In the genomic region with DNA sequence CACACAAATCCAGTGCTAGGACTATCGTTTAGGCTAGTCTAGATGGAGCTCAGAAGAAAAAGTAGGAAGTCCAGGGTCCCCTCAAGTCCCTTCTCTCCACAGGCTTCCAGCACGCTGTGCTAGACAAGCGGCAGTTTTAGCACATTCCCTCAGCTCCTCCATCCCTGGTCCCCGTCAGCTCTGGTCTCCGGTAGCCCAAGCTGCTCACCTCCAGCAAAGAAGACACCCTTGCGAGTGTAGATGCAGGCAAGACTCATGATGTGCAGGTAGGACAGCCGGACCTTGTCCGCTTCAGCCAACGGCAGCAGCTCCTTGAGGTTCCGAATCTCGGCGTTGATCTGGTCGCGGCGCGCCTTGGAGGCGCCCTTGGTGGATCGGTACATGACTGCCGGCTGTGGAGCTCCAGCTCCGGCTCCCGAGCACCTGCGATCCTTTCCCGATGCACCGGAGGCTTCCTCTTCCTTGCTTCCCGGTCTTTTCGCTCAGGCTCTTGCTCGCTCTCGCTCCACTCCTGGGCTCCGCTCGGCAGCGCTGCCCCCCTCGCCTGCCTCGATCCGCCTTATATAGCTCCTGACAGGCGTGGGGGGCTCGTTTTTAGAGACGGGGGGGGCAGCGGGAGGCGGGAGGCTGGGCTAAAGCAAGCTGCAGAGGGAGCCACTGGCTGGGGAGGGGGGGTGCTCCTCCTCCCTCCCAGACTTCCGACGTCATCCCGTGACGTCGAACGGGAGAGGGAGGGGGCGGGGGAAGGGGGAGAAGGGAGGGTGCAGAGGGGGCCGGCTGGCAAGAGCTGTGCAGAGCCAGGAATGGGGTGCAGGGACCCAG, we compare ENCODE assay signal across 8 mouse cellular contexts. TPM values are rescaled to one million over a fixed set of nuclear protein-coding genes. Genes with fewer than 3 reads are reported as not detected.
DNase-seq lines count a peak whose midpoint lies in the region; ATAC-seq lines count a peak whose summit lies in the region.

No protein-coding gene starts in this region.

- peaks cover 48% of the 10 kb centered on the region for H3K4me1 ChIP-seq in heart, embryonic 13.5 days
- no peaks in the 10 kb centered on the region for H3K4me1 ChIP-seq in kidney, embryonic 16.5 days (ENCODE audit: insufficient read depth, low read length)

- intact Hi-C loops in left cerebral cortex, postnatal 10 days (cut with DNase I) = no loop called here

- H3K9ac ChIP-seq in heart, embryonic 13.5 days = no peak overlapping the region
- H3K9ac ChIP-seq in kidney, embryonic 16.5 days (replicated peaks; ENCODE audit: low read length) = no peak overlapping the region

- no peak for ATAC-seq in heart, embryonic 13.5 days (ENCODE audit: extremely low read depth, insufficient number of reproducible peaks, low FRiP score, low TSS enrichment)
- no peak for ATAC-seq in kidney, embryonic 16.5 days (ENCODE audit: low FRiP score, low TSS enrichment)

- H3K4me3 ChIP-seq in heart, embryonic 13.5 days = no peak overlapping the region
- H3K4me3 ChIP-seq in kidney, embryonic 16.5 days (ENCODE audit: low read length) = no peak overlapping the region

- DNase-seq in heart, adult 18-20 months = no peak
- peak; percentile 67 to 79 for DNase-seq in frontal cortex, postnatal 14 days (ENCODE audit: low spot score in 2 of 2)
- DNase-seq in left cerebral cortex, postnatal 10 days (ENCODE audit: extremely low spot score in 1 of 2, low spot score in 2 of 2) = peak; percentile 74 to 85
- DNase-seq in right cerebral cortex, postnatal 10 days (ENCODE audit: low spot score in 2 of 2) = peak; percentile 91 to 92
- no peak for DNase-seq in spleen, postnatal 4 days (ENCODE audit: low spot score in 2 of 2)
- DNase-seq in embryo, embryonic 10 days (ENCODE audit: low spot score) = no peak

- peak overlapping the region; percentile 62 for H3K4me2 ChIP-seq in heart, embryonic 13.5 days
- no peak overlapping the region for H3K4me2 ChIP-seq in kidney, embryonic 16.5 days (replicated peaks; ENCODE audit: low read depth, low read length)

- peaks cover 71% of the 10 kb centered on the region for H3K27me3 ChIP-seq in heart, embryonic 13.5 days (replicated peaks)
- peaks cover 44% of the 10 kb centered on the region for H3K27me3 ChIP-seq in kidney, embryonic 16.5 days (ENCODE audit: insufficient read depth, low read length)

- WGBS in heart, embryonic 13.5 days = 15% methylated on average over 47 of the region's 47 CpGs
- WGBS in kidney, embryonic 16.5 days = 19% methylated on average over 47 of the region's 47 CpGs

- H3K36me3 ChIP-seq in heart, embryonic 13.5 days = peaks cover 6% of the 10 kb centered on the region; the same call in 1 of the 2 replicates
- H3K36me3 ChIP-seq in kidney, embryonic 16.5 days (ENCODE audit: insufficient read depth, low read length) = no peaks in the 10 kb centered on the region

- no peaks in the 10 kb centered on the region for H3K9me3 ChIP-seq in heart, embryonic 13.5 days
- H3K9me3 ChIP-seq in kidney, embryonic 16.5 days (ENCODE audit: low read length) = no peaks in the 10 kb centered on the region

- no peak overlapping the region for H3K27ac ChIP-seq in heart, embryonic 13.5 days (replicated peaks)
- no peak overlapping the region for H3K27ac ChIP-seq in kidney, embryonic 16.5 days (ENCODE audit: low read length)

RNA-seq across cellular contexts. Expression of a gene that starts 0.5 kb away (rescaled TPM):
- 0.09 TPM in 2 replicates for polyA plus RNA-seq in heart, embryonic 13.5 days (2015; fragmentation: Nextera tagmentation; extraction: Ambion mirVana)
- under 1 TPM in 1 of 2 experiments, not detected in 1; 0.10 TPM for total RNA-seq in heart, adult 18-20 months (2021)
- total RNA-seq in left cerebral cortex, postnatal 10 days (2021) = 10 to 100 TPM in 1 of 2 experiments, 1 to 10 TPM in 1; 9.1 to 10.8 TPM
- not detected in 2 replicates for polyA plus RNA-seq in kidney, embryonic 16.5 days (2015; fragmentation: Nextera tagmentation; extraction: Ambion mirVana)

RNA-seq across cellular contexts. Expression of a gene that starts 27.7 kb away (rescaled TPM):
- polyA plus RNA-seq in heart, embryonic 13.5 days (2015; fragmentation: Nextera tagmentation; extraction: Ambion mirVana) = 85.2 and 101 TPM in 2 replicates
- total RNA-seq in heart, adult 18-20 months (2021) = 10 to 100 TPM; 67.7 to 86.0 TPM
- total RNA-seq in left cerebral cortex, postnatal 10 days (2021) = 10 to 100 TPM; 60.8 to 61.0 TPM
- 102 and 106 TPM in 2 replicates for polyA plus RNA-seq in kidney, embryonic 16.5 days (2015; fragmentation: Nextera tagmentation; extraction: Ambion mirVana)

RNA-seq across cellular contexts. Expression of a gene that starts 34.0 kb away (rescaled TPM):
- polyA plus RNA-seq in heart, embryonic 13.5 days (2015; fragmentation: Nextera tagmentation; extraction: Ambion mirVana) = 8.5 and 9.4 TPM in 2 replicates
- total RNA-seq in heart, adult 18-20 months (2021) = 1 to 10 TPM; 6.9 to 8.8 TPM
- total RNA-seq in left cerebral cortex, postnatal 10 days (2021) = 10 to 100 TPM; 22.0 to 24.1 TPM
- 6.4 and 7.1 TPM in 2 replicates for polyA plus RNA-seq in kidney, embryonic 16.5 days (2015; fragmentation: Nextera tagmentation; extraction: Ambion mirVana)

RNA-seq across cellular contexts. Expression of a gene that starts 46.7 kb away (rescaled TPM):
- polyA plus RNA-seq in heart, embryonic 13.5 days (2015; fragmentation: Nextera tagmentation; extraction: Ambion mirVana) = 0.99 and 1.0 TPM in 2 replicates
- 1 to 10 TPM; 3.5 to 3.8 TPM for total RNA-seq in heart, adult 18-20 months (2021)
- 10 to 100 TPM; 16.4 to 17.6 TPM for total RNA-seq in left cerebral cortex, postnatal 10 days (2021)
- 2.4 and 3.8 TPM in 2 replicates for polyA plus RNA-seq in kidney, embryonic 16.5 days (2015; fragmentation: Nextera tagmentation; extraction: Ambion mirVana)

RNA-seq across cellular contexts. Expression of a gene that starts 49.0 kb away (rescaled TPM):
- 41.4 and 49.5 TPM in 2 replicates for polyA plus RNA-seq in heart, embryonic 13.5 days (2015; fragmentation: Nextera tagmentation; extraction: Ambion mirVana)
- total RNA-seq in heart, adult 18-20 months (2021) = 10 to 100 TPM; 46.0 TPM
- total RNA-seq in left cerebral cortex, postnatal 10 days (2021) = 100 to 1,000 TPM; 133 to 136 TPM
- 60.2 and 65.1 TPM in 2 replicates for polyA plus RNA-seq in kidney, embryonic 16.5 days (2015; fragmentation: Nextera tagmentation; extraction: Ambion mirVana)

Comparison
In these comparisons a context has a peak if more than half of its experiments do, and no peak if none do; other contexts are left out.
1. DNase-seq: peak in frontal cortex, postnatal 14 days (2 of 2), left cerebral cortex, postnatal 10 days (2 of 2) and right cerebral cortex, postnatal 10 days (2 of 2); none in heart, adult 18-20 months (0 of 2), spleen, postnatal 4 days (0 of 2) and embryo, embryonic 10 days (single experiment).
2. RNA of a gene that starts 0.5 kb away (total RNA-seq): 9.1 to 10.8 TPM in left cerebral cortex, postnatal 10 days; 0.10 TPM in heart, adult 18-20 months; every median in the first group is over 4 times any median in the second.